Mouse (Mus musculus) spleen, postnatal 14 days (tissue): Measurements from ENCODE around the gene Ssmem1.

ENCODE experiments used
- DNase-seq, 2 experiments: peaks; one replicate each; pipeline ENCODE4 v3.0.0; 2021 to 2022; ENCODE audit warnings: low spot score in 2 of 2

The Ssmem1 gene

GRCm38 (mm10) chr6:30526586-30527515 is 17.2 kb downstream of the Ssmem1 start:
- DNase-seq: no peak

- DNase-seq: no peak
Observed at GRCm38 (mm10) chr6:30528800-30529199, 19.2 kb downstream of the Ssmem1 start.

GRCm38 (mm10) chr6:30535340-30535739 is 25.7 kb downstream of the Ssmem1 start:
- DNase-seq: no peak

- no peak for DNase-seq
Observed at GRCm38 (mm10) chr6:30538240-30538639, 28.6 kb downstream of the Ssmem1 start.

- DNase-seq: no peak
Observed at GRCm38 (mm10) chr6:30538800-30539199, 29.2 kb downstream of the Ssmem1 start.

- no peak for DNase-seq
Observed at GRCm38 (mm10) chr6:30541009-30541799, 31.6 kb downstream of the Ssmem1 start, which contains the start of gene Cpa2. Gene Cpa2, plus strand, starts transcription at chr6:30541582.

GRCm38 (mm10) chr6:30542277-30542676 is 32.6 kb downstream of the Ssmem1 start:
- no peak for DNase-seq

- DNase-seq: no peak
Observed at GRCm38 (mm10) chr6:30543077-30543476, 33.4 kb downstream of the Ssmem1 start.

GRCm38 (mm10) chr6:30543851-30544250 is 34.2 kb downstream of the Ssmem1 start:
- no peak for DNase-seq

GRCm38 (mm10) chr6:30545689-30546088 is 36.0 kb downstream of the Ssmem1 start:
- DNase-seq: no peak

GRCm38 (mm10) chr6:30546571-30547273 is 37.1 kb downstream of the Ssmem1 start:
- DNase-seq: no peak

GRCm38 (mm10) chr6:30547274-30547645 is 37.6 kb downstream of the Ssmem1 start:
- DNase-seq: no peak

GRCm38 (mm10) chr6:30547656-30548306 is 38.1 kb downstream of the Ssmem1 start:
- DNase-seq: no peak

GRCm38 (mm10) chr6:30549231-30549761 is 39.6 kb downstream of the Ssmem1 start:
- DNase-seq: no peak

GRCm38 (mm10) chr6:30550496-30551192 is 41.0 kb downstream of the Ssmem1 start:
- DNase-seq: no peak

GRCm38 (mm10) chr6:30551193-30551515 is 41.5 kb downstream of the Ssmem1 start:
- DNase-seq: no peak

- no peak for DNase-seq
Observed at GRCm38 (mm10) chr6:30551644-30552580, 42.3 kb downstream of the Ssmem1 start.

GRCm38 (mm10) chr6:30552628-30553027 is 43.0 kb downstream of the Ssmem1 start:
- no peak for DNase-seq

- DNase-seq: no peak
Observed at GRCm38 (mm10) chr6:30553381-30554010, 43.8 kb downstream of the Ssmem1 start.
